Mouse (Mus musculus): Measurements from ENCODE around the gene Tdrd9.

Tdrd9 gene

DNA sequence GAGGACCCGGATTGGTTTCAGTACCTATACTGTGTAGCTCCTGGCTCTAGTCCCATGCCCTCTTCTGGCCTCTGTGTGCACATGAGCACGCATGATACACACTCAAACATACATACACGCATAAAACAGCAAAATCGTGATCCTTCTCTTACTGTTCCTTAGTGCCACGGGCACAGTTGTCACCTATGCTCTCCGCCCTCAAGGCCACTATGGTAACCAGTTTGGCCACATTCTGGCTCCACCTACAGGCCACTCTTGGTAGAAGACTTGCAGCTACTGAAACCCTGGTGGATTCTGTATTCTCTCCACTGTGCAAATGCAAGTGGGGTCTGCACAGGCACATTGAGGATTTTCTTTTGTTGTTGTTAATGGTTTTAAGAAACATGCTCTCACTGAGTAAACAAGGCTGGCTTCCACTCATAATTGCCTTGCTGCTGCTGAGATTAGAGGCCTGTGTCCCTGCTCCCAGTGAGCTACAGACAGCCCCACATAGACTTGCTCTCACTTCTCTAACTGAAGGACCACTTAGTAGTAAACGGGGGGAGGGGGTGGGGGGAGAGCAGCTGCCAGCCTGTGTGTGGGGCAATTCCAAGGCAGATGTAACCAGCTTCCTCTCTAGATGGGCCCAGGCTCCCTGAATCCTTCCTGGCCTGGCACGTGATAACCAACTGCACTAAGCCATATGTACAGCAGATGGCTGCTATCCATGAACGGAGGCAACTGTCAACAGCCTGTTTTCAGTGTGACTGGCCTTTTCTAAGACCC lies 13.1 kb upstream of the Tdrd9 start:
- ATAC-seq (ENCODE audit: low TSS enrichment): peak; percentile 75

DNA sequence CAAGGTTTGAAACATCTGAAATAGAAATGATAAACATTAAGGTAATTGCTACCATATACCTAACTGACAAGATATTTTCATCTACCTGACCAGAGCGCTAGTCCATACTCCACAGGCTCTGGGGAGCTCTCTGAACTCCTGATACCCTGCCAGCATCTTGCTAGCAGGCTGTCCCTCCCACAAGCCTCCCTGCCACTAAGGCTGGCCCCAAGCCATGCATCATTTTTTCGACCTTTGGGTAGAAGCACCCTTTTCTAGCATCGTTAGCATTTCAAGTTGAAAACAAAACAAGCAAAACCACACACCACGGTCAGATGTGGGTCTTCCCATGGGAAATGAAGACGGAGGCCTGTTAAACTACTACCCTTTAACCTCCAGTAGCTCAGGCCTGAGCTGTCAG lies 8.0 kb upstream of the Tdrd9 start:
- no peak for ATAC-seq (ENCODE audit: low TSS enrichment)

DNA sequence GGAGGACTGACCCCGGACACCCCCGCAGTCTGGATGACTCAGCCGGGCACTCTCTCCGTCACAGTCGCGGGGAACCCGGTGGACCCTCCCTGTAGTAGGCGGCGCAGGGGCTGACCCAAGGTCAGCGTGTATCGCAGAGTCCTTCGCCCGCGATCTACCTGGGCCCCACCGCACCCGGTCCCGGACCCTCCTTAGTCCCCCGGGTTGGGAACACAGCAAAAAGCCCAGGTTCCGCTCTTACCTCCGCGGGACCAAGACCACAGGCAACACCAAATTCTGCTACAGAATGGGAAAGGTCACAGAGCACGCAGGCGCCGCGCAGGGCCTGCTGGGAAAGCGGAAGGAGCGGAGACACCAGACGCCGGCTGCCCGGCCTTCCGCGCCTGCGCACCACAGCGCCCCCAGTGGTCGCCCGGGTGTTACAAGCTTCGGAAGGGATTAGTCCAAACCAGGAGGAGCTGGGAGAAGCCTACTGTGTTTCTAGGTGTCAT lies 4.6 kb upstream of the Tdrd9 start, which contains the start of gene Atp5mpl:
TSS of gene Atp5mpl (minus strand) at position 295 of the 491 bp plus-strand sequence.
- peak; percentile 96 for ATAC-seq (ENCODE audit: low TSS enrichment)

DNA sequence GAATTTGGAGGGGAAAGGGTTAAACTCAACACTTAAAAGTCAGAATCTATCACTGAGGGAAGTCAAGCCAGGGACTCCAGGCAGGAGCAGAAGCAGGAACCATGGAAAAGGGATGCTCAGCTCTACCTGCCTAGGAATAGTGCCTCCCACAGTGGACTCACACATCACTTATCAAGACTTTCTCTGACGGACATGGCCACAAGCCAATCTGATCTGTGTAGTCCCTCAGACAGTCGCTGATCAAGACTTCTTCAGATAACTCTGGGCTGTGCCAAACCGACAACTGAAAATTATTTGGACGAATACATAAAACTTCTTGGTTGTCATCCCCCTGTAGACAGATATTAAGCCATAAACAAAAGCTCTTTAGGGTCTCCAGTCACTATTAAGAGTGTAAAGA lies 1.3 kb upstream of the Tdrd9 start:
- ATAC-seq (ENCODE audit: low TSS enrichment): no peak

DNA sequence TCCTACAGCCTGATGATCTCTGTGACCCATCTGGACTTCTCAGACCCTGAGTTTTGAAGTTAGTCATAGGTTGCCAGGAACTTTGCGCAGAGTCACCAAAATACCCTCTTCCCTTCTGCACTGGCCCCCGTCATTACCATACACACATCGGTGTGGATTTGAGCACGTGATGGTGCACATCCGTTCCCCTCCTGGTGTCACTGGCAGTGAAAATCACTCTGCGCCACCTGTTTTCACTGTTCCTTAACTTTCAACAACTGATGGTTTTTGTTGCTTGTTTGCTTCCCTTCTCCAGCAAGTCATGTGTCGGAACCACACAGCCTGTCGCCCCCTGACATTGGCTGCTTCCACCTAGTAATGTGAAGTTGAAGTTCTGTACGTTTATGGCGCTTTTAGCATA lies 1.1 kb downstream of the Tdrd9 start:
- ATAC-seq (ENCODE audit: low TSS enrichment): no peak

DNA sequence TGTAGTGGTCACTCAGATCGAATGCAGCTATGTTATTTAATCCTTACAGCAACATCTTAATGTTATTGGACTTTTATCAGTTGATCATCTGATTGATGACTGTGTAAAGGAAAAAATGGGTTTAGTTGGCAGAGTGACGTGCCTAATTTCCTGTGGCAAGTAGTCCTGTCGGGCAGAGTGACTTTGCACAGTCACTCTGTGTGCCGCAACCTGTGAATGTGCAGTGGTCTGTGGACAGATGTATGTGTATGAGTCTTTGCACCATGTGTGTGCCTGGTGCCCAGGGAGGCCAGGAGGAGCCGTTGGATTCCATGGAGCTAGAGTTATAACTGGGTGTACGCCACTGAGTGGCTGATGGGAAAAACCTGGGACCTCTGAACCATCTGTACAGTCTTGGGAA lies 3.2 kb downstream of the Tdrd9 start:
- no peak for ATAC-seq (ENCODE audit: low TSS enrichment)

DNA sequence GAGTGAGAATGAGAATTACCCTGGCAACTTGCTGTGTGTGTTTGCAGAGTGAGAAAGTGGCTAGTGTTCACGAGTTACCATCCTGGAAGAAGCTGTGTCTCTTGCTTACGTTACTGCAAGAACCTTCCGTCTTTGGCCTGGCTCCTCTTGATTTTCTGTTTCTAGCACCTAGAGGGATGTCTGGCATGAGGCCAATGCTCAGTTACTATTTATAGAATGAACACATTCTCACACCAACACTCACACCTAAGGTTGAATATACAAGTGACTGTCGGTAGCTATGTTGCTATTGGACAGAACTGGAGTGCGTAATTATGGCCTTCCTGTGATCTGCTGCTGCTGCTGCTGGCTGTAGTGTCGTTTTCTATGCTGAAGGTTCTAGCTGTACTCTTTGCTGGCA lies 5.8 kb downstream of the Tdrd9 start:
- ATAC-seq (ENCODE audit: low TSS enrichment): peak; percentile 60

DNA sequence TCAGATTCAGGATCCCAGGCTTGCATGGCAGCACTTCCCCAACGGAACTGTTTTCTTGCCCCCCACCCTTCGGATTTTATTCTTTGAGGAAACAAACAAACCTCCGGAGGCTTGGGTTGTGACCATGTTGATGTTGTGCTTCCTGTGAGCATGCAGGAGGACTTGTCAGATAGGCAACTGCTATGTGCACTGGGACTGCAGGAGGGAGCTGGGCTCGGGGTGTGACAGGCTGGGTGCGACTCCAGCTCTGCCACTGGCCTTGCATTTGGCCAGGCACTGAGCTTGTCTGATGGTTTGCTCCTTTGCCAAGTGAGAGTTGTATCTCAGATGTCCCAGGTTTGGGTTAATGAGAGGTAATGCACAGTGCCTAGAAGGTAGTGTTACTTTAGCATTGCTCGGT lies 6.9 kb downstream of the Tdrd9 start:
- no peak for ATAC-seq (ENCODE audit: low TSS enrichment)

DNA sequence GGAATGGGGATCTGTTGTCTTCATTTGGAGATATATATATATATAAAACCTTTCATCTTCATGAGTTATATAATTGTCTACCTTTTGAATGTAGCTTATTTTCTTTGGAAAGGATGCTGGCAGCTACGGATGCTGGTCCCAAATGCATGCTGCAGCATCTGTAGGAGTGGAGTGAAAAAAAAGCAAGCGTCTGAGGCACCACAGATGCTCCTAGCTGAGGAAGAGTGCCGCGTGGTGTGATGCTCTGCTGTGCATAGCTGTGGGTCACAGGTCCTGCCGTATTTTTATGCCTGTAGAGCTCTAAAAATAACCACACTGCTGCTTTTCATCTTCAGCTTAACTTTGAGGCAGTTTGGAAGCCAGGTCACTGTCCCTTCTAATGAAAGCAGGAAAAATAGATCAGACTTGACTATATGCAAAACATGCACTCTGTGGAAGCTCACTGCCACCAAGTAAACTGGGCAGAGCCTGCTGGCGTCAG lies 9.6 kb downstream of the Tdrd9 start, which contains the start of gene Rd3l:
TSS of gene Rd3l (minus strand) at position 431 of the 481 bp plus-strand sequence.
- peak; percentile 83 for ATAC-seq (ENCODE audit: low TSS enrichment)

DNA sequence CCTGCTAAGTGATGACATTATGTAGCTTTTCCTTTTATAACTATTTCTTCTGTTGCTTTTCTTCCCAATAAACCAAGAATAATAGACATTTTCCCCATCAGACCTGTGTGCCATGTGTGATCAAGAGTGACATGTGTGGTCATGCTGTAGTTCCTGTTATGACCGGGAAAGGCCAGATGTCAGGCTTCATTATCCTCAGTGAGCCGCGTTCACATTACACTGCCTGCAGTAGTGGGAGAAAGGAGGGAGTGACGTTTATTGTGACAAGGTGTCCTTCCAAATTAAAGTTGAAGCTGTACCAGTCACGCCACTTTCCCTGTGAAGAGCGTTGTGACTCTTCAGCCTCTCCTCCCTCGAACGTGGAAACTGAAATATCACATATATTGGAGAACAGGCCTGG lies 10.5 kb downstream of the Tdrd9 start:
- ATAC-seq (ENCODE audit: low TSS enrichment): no peak

DNA sequence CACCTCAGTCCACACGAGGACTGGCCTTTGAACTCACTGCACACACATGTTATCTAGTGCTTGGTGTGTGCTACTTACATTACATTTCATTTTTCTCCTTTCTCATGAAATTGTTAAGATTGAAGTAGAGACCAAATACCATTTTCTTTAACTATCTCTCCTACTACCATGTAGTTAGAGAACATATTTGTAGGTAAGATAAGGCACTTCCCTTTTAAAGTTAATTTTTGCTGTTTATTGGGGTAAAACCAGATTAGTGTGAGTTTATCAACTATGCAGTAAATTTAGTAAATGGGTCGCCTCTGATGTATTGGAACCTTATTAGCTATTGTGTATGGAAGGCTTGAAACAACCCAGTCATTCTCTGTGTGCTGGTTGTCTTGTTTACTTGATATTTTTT lies 11.8 kb downstream of the Tdrd9 start:
- no peak for ATAC-seq (ENCODE audit: low TSS enrichment)

DNA sequence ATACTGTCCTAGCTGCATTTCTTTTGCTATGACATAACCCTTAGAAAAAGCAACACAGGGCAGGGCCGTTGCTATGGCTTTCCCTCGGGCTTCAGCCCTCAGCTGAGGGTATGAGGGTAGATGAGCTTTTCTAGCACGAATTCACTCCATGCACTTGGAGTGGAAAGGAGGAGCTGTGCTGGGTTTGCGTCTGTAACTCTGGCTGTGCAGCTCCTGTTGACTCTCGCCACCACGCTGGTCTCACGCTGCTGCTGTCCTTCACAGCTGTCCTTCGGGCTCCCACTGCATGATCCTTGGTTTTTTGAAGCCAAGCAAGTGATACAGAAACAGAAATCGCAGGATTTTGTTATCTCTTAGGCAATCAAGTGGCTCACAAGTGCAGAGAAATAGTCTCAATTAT lies 15.4 kb downstream of the Tdrd9 start:
- ATAC-seq (ENCODE audit: low TSS enrichment): peak; percentile 55; the same call in 1 of the 2 replicates

DNA sequence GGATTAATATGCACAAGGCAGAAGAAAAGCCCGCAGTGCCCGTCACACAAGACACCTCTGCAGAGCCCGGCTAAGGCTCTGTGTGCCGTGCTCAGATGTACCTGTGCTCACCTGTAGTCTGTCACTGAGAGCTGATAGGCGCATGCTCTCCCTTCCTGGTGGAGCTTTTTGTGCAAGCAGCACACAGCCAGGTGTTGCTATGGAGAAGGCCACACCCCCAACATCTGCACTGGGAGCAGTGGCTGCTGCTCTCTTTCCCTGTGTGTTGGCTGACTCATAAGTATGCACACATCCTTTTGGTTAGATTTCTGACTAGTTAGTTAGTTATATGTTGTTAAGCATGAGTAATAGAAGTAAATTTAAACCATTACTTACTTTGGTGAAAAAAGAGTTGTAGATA lies 21.3 kb downstream of the Tdrd9 start:
- no peak for ATAC-seq (ENCODE audit: low TSS enrichment)

DNA sequence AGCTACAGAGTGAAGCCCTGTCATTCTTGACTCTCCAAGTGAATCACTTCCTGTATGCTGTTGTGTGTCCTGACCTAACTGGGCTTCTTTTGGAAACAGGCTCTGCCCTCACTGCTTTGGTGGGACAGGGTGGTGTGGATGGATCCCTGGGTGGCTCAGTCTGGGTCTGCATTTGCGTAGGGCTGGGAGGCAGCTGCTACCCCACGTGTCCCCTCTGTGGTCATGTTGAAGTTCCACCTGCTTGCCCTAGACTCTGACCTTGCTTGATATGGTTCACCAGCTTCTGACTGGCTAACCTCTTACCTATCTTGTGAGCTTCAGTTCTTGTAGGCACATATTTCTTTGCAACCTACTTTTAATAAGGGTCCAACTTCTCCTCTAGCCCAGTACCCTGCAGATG lies 23.8 kb downstream of the Tdrd9 start:
- no peak for ATAC-seq (ENCODE audit: low TSS enrichment)

DNA sequence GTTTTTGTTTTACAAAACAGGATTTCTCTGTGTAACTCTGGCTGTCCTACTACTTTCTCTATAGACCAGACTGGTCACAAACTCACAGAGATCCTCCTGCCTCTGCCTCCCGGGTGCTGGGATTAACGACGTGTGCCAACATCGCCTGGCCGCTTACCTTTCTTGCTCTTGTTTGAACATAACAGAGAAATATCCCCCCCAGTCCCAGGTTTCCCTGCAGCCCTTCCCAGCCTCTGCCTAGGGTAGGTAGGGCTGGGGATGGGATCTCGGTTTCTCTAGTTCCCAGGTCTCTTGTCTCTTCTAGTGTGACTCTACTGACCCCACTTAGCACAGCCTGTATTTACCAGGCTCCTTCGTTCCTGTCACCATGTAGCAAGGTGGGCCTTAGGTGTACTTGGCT lies 28.4 kb downstream of the Tdrd9 start:
- ATAC-seq (ENCODE audit: low TSS enrichment): no peak

DNA sequence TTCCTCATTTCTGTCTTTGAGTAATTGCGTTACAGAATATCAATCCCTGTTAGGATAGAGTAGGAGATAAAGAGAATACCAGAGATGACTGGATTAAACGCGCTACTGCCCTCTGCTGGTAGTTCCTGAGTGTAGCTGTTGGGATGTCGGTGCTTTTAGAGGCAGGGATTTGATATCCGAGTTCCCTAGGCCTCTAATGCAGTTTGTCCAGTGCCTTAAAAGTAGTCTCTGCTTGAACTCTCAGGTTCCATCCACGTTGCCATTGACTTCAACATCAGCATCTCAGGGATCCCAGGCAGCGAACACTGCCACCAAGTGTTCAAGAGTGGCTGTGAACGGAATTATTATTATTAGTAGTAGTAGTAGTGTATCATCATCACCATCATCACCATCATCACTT lies 29.9 kb downstream of the Tdrd9 start:
- ATAC-seq (ENCODE audit: low TSS enrichment): peak; percentile 77; the same call in 1 of the 2 replicates

DNA sequence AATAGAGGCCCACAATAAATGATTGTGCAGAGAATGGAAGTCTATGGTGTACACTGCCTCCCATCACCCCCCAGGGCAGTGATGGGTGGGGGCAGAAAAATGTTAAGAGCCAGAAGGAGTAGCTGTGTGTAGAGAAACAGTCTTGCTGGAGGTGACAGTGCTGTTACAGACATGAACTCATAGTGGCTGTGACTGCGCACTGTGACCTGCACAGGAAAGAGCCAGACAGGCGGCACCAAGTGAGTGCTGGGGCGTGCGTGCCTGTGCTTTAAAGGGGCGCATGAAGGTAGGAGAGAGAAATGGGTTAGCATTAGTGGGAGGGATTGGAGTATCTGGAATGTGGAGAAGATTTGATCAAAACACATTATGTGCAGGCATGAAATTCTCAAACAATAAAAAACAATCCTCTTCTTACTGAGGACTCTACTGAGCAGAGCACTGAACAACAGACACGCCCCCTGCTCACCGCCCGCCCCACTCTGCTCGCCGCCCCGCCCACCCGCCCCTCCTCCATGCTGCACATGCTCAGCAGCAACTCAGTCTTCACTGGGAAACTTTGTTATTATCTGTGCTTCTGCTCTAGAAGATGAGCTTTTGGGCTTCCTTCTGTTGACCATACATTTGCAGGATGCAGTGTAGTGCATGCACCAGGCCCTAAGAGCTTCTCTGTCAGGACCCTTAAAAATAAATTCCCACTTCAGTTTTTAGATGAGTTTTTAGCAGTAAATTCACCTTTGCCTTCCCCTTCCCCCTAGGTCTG lies 41.3 kb downstream of the Tdrd9 start:
- no peak for ATAC-seq (ENCODE audit: low TSS enrichment)

DNA sequence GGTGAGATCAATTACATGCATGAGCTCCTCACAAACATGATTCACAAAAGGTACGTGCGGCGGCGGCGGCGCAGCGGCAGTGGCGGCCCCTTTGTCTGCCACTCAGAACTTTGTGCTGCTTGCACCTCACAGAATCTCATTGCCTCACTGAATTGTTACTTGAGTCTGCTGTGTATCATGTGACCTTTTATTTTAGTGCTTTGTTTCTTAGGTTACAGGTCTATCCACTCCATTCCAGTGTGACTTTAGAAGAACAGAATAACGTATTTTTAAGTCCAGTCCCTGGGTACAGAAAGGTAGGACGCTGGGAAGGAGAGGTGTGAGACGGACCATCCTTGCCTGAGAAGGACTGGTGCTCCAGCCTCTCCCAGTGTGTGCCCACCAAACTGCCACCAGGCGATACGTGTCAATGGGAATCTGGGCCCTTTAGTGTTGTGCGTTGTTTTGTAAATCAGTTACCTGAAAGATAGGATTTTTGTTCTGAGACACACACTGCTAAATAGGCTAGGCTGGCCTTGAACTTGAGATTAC lies 42.0 kb downstream of the Tdrd9 start:
- no peak for ATAC-seq (ENCODE audit: low TSS enrichment)

DNA sequence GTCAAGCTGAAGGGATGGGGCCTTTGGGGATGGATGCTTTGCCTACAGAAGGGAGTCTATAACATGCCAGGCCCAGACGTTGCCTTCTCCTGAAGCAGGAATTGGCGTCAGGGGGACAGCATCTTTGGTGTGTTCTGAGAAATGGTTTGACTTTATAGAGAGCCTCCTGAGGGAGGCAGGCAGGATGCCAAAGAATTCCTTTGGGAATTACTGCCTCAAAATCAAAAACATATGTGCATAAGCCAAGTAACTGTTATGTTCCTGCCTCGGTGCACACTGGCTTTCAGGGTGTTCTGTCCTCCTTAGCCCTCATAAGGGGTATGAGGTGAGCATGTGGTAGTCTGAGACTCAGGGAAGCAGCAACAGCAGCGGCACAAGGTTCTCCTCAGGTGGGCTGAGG lies 45.0 kb downstream of the Tdrd9 start:
- no peak for ATAC-seq (ENCODE audit: low TSS enrichment)

DNA sequence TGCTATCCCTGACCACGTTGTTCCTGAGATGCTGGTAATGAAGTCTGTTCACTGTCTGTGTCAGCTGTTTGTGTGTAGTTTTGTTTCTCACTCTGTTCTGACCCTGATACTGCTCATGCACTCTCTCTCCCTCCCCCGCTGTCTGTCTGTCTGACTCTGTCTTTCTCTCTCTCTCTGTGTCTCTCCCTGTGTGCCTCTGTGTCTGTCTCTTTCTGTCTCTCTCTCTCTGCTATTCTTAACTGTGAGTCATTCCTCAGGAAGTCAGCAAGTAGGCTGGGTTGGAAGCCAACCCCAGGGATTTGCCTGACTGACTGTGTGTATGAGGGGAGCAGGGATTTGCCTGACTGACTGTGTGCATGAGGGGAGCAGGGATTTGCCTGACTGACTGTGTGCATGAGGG lies 51.9 kb downstream of the Tdrd9 start:
- ATAC-seq (ENCODE audit: low TSS enrichment): no peak

DNA sequence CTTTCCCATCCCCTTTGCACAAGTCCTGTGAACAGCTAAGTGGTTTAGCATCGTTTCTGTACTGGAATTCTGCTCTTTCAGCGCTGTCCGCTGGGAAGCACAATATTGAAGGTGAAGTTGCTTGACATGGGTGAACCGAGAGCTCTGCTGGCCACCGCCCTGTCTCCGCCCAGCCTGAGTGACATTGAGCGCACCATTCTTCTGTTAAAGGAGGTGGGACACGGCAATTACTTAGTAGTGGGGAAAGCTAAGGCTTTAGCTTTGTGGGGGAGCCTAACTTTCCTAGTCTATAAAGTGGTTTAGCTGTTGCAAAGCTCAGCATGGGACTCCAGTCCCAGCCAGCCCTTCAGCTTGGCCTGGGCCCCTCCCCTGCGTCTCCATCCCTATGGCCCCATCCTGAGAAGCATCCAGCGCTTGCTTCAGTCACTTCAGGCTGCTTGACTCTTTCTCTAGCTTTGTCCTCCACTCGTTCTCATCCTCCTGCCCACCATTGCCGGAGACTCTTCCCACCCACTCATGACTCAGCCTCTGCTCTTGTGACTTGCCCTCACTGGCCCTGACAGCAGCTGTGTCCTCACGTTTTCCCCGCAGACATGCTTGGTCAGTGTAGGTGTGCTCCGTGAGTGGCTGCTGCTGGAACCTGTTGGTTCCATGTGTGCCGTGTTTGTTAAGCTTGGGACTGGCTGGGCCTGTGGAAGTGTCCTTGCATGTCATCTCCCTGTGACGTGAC lies 53.4 kb downstream of the Tdrd9 start:
- no peak for ATAC-seq (ENCODE audit: low TSS enrichment)

DNA sequence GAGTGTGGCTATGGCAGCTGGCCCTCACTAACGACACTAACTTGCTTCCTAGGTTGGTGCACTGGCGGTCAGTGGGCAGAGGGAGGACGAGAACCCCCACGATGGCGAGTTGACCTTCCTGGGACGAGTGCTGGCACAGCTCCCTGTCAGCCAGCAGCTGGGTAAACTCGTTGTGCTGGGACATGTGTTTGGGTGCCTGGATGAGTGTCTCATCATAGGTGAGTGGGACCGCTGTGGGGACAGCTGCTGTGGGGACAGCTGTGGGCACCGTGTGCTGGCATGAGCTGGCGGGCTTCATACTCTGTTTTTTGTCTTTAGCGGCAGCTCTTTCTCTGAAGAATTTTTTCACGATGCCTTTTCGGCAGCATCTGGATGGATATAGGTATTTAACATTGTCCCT lies 54.1 kb downstream of the Tdrd9 start:
- no peak for ATAC-seq (ENCODE audit: low TSS enrichment)

All from frontal cortex, adult (tissue).